Mouse (Mus musculus): ENCODE results near the gene Apoa1. TPM values are rescaled to one million over a fixed set of nuclear protein-coding genes. Genes with fewer than 3 reads are reported as not detected.

Apoa1 gene
- polyA plus RNA-seq, 1 experiment = not detected

DNA sequence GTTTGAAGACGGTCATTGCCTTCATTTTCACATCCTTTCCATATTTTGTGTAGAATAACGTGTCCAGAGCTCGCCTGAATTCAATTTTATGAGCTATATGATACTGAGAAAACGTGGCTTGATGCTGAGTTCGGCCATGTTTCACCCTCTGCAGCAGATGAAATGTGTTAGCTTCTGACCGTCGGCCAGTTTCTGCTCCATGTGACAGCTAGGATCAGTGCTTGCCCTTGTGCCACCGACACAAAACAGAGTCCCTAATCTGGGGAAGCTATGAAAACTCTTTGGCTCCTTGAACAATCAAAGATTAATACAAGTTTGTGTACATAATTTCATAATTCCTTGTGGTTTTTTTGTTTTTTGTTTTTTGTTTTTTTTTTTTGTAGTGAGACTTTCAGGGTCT lies 37.1 kb upstream of the Apoa1 start:
- 56% methylated on average over 8 of the region's 8 CpGs for WGBS
- Histone ChIP-seq H3K27ac (ENCODE audit: insufficient read depth, low read depth, low read length) (no peak overlapping the region), H3K4me3 (ENCODE audit: insufficient read depth, low read depth, low read length) (no peak overlapping the region), H3K4me1 (ENCODE audit: control insufficient read depth, insufficient read depth, low read length) (peaks cover 10% of the 10 kb centered on the region; the same call in 1 of the 2 replicates)
- TF ChIP-seq CTCF (IDR thresholded peaks at IDR 0.05; ENCODE audit: insufficient read depth, low read depth, low read length) (no peak), POLR2A (IDR thresholded peaks at IDR 0.05; ENCODE audit: insufficient read depth, low read depth, low read length) (no peak)

DNA sequence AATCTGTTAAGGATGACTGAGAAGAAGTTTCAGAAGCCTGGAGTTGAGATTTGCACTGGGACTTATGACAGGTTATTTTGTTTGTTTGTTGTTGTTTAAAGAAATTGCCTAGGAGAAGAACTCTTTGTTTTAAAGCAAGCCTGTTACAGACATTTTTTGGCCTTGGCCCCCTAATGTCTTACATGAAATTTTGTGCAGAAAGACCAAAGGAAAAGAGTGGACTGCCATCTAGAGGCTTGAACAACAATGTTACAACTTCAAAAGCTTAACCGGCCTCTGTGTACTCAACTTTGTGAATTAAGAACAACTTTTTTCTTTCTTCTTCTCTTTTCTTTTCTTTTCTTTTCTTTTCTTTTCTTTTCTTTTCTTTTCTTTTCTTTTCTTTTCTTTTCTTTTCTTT lies 36.7 kb upstream of the Apoa1 start:
- 8% methylated on average over 1 of the region's 1 CpGs for WGBS
- no peak overlapping the region for H3K27ac ChIP-seq (ENCODE audit: insufficient read depth, low read depth, low read length)
- no peak overlapping the region for H3K4me3 ChIP-seq (ENCODE audit: insufficient read depth, low read depth, low read length)
- peaks cover 10% of the 10 kb centered on the region; the same call in 1 of the 2 replicates for H3K4me1 ChIP-seq (ENCODE audit: control insufficient read depth, insufficient read depth, low read length)
- TF ChIP-seq CTCF (IDR thresholded peaks at IDR 0.05; ENCODE audit: insufficient read depth, low read depth, low read length) (no peak), POLR2A (IDR thresholded peaks at IDR 0.05; ENCODE audit: insufficient read depth, low read depth, low read length) (no peak)

DNA sequence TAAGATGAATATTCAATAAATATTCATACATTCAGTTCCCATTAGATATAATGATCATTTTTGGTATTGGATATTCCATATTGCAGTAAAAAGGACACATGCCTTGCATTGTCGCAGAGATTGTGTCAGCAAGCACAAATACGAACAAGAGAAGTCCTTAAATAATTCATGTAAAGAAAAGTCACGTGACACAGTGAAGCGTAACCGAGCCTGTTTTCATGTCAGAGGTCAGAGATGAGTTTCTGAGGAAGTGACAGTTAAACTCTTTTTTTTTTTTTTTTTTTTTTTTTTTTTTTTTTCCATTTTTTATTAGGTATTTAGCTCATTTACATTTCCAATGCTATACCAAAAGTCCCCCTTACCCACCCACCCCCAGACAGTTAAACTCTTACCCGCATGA lies 35.7 kb upstream of the Apoa1 start:
- Histone ChIP-seq H3K4me1 (ENCODE audit: control insufficient read depth, insufficient read depth, low read length) (peaks cover 13% of the 10 kb centered on the region), H3K4me3 (ENCODE audit: insufficient read depth, low read depth, low read length) (no peak overlapping the region), H3K27ac (ENCODE audit: insufficient read depth, low read depth, low read length) (no peak overlapping the region)
- WGBS = 86% methylated on average over 6 of the region's 6 CpGs
- TF ChIP-seq CTCF (IDR thresholded peaks at IDR 0.05; ENCODE audit: insufficient read depth, low read depth, low read length) (no peak), POLR2A (IDR thresholded peaks at IDR 0.05; ENCODE audit: insufficient read depth, low read depth, low read length) (no peak)

DNA sequence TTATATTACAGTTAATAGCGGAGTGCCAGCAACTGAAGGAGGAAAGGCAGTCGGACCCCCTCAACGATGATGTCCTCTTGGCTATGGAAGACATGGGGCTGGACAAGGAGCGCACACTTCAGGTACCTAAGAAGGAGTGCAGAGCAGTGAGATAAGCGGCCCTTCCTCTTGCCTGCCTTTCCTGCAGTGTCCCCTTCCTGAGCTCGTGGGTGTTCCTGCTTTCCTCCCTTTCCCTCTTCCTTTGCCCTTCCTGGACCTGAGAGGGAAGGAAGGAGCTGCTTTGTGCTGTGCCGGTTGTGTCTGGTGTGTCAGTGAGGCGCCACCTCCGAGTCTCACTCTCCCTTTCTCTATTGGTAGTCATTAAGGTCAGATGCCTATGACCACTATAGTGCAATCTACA lies 33.6 kb upstream of the Apoa1 start:
- TF ChIP-seq CTCF (IDR thresholded peaks at IDR 0.05; ENCODE audit: insufficient read depth, low read depth, low read length) = no peak
- TF ChIP-seq POLR2A (IDR thresholded peaks at IDR 0.05; ENCODE audit: insufficient read depth, low read depth, low read length) = no peak
- no peak overlapping the region for H3K27ac ChIP-seq (ENCODE audit: insufficient read depth, low read depth, low read length)
- H3K4me3 ChIP-seq (ENCODE audit: insufficient read depth, low read depth, low read length) = no peak overlapping the region
- H3K4me1 ChIP-seq (ENCODE audit: control insufficient read depth, insufficient read depth, low read length) = peaks cover 16% of the 10 kb centered on the region
- 85% methylated on average over 9 of the region's 9 CpGs for WGBS

DNA sequence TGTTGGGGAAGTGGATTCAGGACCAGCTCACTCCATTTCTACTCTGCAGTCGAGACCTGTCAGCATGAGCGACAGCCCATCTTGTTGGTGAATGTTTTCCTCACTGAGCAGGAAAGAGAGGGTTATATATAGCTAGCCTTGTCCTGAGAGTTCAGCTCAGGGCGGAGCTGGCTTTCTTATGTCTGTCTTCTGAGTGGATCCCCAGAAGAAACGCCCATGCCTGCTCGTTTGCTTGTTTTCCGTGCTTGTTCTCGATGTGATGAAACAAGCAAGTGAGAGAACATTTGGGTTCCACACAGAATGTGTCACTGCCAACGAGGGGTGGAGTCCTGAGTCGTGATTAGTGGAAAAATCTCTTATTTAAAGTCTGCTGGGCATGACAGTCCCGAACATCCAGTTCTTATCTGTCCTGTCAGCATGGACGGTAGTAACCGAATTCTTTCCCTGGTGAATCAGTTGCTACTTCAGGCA lies 31.6 kb upstream of the Apoa1 start:
- 48% methylated on average over 12 of the region's 12 CpGs for WGBS
- Histone ChIP-seq H3K4me3 (ENCODE audit: insufficient read depth, low read depth, low read length) (no peak overlapping the region), H3K27ac (ENCODE audit: insufficient read depth, low read depth, low read length) (peak overlapping the region; percentile 27), H3K4me1 (ENCODE audit: control insufficient read depth, insufficient read depth, low read length) (peaks cover 16% of the 10 kb centered on the region)
- TF ChIP-seq CTCF (IDR thresholded peaks at IDR 0.05; ENCODE audit: insufficient read depth, low read depth, low read length) (no peak), POLR2A (IDR thresholded peaks at IDR 0.05; ENCODE audit: insufficient read depth, low read depth, low read length) (no peak)

DNA sequence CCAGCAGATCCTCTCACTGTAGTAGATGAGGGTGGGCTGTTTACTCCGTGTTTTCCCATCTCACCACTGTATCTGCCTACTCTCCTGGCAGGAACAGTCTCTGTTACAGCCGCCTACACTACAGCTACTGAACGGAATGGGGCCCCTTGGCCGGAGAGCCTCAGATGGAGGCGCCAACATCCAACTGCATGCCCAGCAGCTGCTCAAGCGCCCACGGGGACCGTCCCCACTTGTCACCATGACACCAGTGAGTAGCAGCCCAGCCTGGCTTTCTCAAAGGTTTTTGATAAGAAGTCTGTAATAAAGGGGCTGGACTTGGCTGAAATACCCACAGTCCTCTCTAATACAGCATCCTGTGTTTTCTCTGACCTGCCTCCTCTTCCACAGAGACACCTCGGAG lies 29.9 kb upstream of the Apoa1 start:
- no peak for TF ChIP-seq POLR2A (IDR thresholded peaks at IDR 0.05; ENCODE audit: insufficient read depth, low read depth, low read length)
- no peak for TF ChIP-seq CTCF (IDR thresholded peaks at IDR 0.05; ENCODE audit: insufficient read depth, low read depth, low read length)
- no peak overlapping the region for H3K4me3 ChIP-seq (ENCODE audit: insufficient read depth, low read depth, low read length)
- peaks cover 16% of the 10 kb centered on the region for H3K4me1 ChIP-seq (ENCODE audit: control insufficient read depth, insufficient read depth, low read length)
- H3K27ac ChIP-seq (ENCODE audit: insufficient read depth, low read depth, low read length) = 0 out of 2 replicates have a peak overlapping the region, but pooled peaks have one; percentile 11
- 44% methylated on average over 9 of the region's 9 CpGs for WGBS

DNA sequence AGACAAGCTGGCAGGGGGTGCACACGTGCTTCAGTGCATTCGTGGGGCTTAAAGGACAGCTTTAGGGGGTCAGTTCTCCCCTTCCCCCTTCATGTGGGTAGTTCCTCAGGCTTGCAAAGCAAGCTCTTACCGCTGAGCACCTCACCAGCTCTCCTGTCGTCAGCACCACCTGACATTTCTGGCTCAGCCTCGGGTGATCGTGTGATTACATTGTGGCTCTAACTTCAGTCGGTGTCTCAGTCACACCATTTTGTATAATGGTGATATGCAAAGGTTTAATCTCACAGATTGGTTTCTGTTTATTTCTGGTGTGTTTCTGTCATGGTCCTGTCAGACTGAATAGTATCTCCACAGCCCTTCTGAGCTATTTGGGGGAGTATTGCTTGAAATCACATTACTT lies 29.4 kb upstream of the Apoa1 start:
- Histone ChIP-seq H3K27ac (ENCODE audit: insufficient read depth, low read depth, low read length) (0 out of 2 replicates have a peak overlapping the region, but pooled peaks have one; percentile 11), H3K4me1 (ENCODE audit: control insufficient read depth, insufficient read depth, low read length) (peaks cover 16% of the 10 kb centered on the region), H3K4me3 (ENCODE audit: insufficient read depth, low read depth, low read length) (no peak overlapping the region)
- 45% methylated on average over 7 of the region's 7 CpGs for WGBS
- TF ChIP-seq CTCF (IDR thresholded peaks at IDR 0.05; ENCODE audit: insufficient read depth, low read depth, low read length) (no peak), POLR2A (IDR thresholded peaks at IDR 0.05; ENCODE audit: insufficient read depth, low read depth, low read length) (no peak)

DNA sequence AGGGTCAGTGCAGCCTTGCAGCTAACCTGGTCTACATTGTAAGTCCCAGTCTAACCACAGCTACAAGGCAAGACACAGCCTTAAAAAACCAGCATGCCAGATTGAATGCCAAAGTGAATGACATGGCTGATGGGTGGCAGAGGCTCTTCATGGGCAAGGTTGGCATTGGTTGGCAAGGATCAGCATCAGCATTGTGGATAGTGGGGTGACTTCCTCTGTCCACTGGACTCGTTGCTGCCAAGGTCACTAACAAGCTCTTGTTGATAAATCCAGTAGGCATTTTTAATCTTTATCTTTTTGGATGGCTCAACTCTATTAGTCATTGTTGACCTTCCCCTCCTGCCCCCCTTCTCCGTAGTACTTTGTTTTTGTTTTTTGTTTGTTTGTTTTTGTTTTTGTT lies 28.8 kb upstream of the Apoa1 start:
- no peak for TF ChIP-seq POLR2A (IDR thresholded peaks at IDR 0.05; ENCODE audit: insufficient read depth, low read depth, low read length)
- TF ChIP-seq CTCF (IDR thresholded peaks at IDR 0.05; ENCODE audit: insufficient read depth, low read depth, low read length) = no peak
- H3K4me1 ChIP-seq (ENCODE audit: control insufficient read depth, insufficient read depth, low read length) = peaks cover 16% of the 10 kb centered on the region
- H3K4me3 ChIP-seq (ENCODE audit: insufficient read depth, low read depth, low read length) = no peak overlapping the region
- H3K27ac ChIP-seq (ENCODE audit: insufficient read depth, low read depth, low read length) = no peak overlapping the region
- 81% methylated on average over 2 of the region's 2 CpGs for WGBS

DNA sequence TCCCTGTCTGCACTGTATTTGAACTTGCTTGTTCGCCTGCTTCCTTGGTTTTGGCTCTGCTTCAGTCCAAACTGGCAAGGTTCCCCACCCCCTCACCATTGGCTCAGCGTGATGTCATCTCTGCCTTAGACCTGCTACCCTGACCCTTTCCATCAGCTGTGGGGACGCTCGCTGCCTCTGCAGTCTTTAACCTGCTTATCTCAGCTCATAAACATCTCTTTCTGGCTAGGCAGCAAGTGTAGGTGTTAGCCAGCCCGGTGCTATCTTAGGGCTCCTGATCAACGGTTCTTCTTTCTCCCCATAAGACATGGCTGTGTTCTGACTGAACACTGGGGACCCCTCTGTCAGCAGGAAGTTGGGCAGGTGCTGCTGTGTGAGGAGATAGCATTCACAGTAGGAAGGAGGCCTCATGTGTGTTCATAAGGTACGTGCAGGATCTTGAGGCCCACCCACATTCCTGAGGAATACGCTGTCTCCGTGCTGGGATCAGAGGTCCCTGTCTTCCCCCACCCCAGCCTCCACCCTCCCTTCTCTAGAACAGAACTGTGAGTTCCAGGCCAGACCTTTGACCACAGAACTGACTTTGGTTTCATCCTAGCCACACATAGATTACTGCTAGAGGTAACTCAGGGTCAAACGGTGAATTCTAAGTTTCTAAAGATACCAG lies 21.4 kb upstream of the Apoa1 start:
- TF ChIP-seq POLR2A (IDR thresholded peaks at IDR 0.05; ENCODE audit: insufficient read depth, low read depth, low read length) (no peak), CTCF (IDR thresholded peaks at IDR 0.05; ENCODE audit: insufficient read depth, low read depth, low read length) (no peak)

More for the DNA sequence above, 21.4 kb upstream of the Apoa1 start:
- H3K4me3 ChIP-seq (ENCODE audit: insufficient read depth, low read depth, low read length) = no peak overlapping the region
- H3K27ac ChIP-seq (ENCODE audit: insufficient read depth, low read depth, low read length) = no peak overlapping the region
- 64% methylated on average over 10 of the region's 10 CpGs for WGBS
- peaks cover 9% of the 10 kb centered on the region; the same call in 1 of the 2 replicates for H3K4me1 ChIP-seq (ENCODE audit: control insufficient read depth, insufficient read depth, low read length)

Measured in olfactory bulb, adult 2 months (tissue).